Mouse (Mus musculus): ENCODE results near the gene Scfd2. TPM values are rescaled to one million over a fixed set of nuclear protein-coding genes. Genes with fewer than 3 reads are reported as not detected.

Gene Scfd2
- polyA plus RNA-seq, 1 experiment from 2014 or later: 7.3 TPM

- H3K4me1 ChIP-seq (ENCODE audit: insufficient read depth): no peaks in the 10 kb centered on the region
- H3K27ac ChIP-seq (ENCODE audit: low read depth): no peak overlapping the region
- no peak overlapping the region for H3K4me2 ChIP-seq (ENCODE audit: low read depth, low read length)
- no peak overlapping the region for H3K4me3 ChIP-seq (ENCODE audit: low read depth, low read length)
- H3K36me3 ChIP-seq (replicated peaks; ENCODE audit: insufficient read depth, low read length): no peaks in the 10 kb centered on the region
- no peaks in the 10 kb centered on the region for H3K9me3 ChIP-seq (ENCODE audit: low read length)
- no peaks in the 10 kb centered on the region for H3K27me3 ChIP-seq (ENCODE audit: insufficient read depth, low read length)
- no peak overlapping the region for H3K9ac ChIP-seq (replicated peaks)
- 66% methylated on average over 2 of the region's 2 CpGs for WGBS (ENCODE audit: insufficient replicate concordance)
- DNase-seq (no peak), ATAC-seq (no peak)
- TF ChIP-seq EP300 (IDR thresholded peaks at IDR 0.05; ENCODE audit: low read depth) (no peak), CTCF (IDR thresholded peaks at IDR 0.05; ENCODE audit: low read depth) (no peak)
Measured at GRCm38 (mm10) chr5:74388849-74389248, 142.7 kb downstream of the Scfd2 start.

DNA sequence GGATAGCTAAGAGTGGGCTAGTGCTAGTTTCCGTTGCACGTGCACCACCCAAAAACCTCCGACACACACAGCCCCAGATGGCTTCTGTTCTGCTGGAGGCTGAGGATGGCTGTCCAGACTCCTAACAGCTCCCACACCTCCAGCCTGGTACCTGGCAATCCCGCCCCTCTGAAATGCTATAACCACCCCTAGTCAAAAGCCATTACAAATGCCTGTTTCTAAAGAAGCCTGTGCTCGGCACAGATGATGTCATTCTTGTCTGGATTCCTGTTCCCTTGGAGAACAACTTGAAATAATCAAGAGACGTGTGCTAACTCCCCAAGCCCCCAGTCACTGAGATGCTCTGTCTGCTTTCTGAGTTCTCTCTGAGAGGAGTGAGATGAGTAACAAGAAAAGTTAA is 143.5 kb downstream of the Scfd2 start:
- DNase-seq (no peak), ATAC-seq (no peak)
- Histone ChIP-seq H3K27me3 (ENCODE audit: insufficient read depth, low read length) (no peaks in the 10 kb centered on the region), H3K27ac (ENCODE audit: low read depth) (no peak overlapping the region), H3K9me3 (ENCODE audit: low read length) (no peaks in the 10 kb centered on the region), H3K4me2 (ENCODE audit: low read depth, low read length) (no peak overlapping the region), H3K4me1 (ENCODE audit: insufficient read depth) (no peaks in the 10 kb centered on the region), H3K36me3 (replicated peaks; ENCODE audit: insufficient read depth, low read length) (no peaks in the 10 kb centered on the region), H3K4me3 (ENCODE audit: low read depth, low read length) (no peak overlapping the region), H3K9ac (replicated peaks) (no peak overlapping the region)
- TF ChIP-seq CTCF (IDR thresholded peaks at IDR 0.05; ENCODE audit: low read depth) (no peak), EP300 (IDR thresholded peaks at IDR 0.05; ENCODE audit: low read depth) (no peak)
- 72% methylated on average over 6 of the region's 6 CpGs for WGBS (ENCODE audit: insufficient replicate concordance)

- Histone ChIP-seq H3K4me3 (ENCODE audit: low read depth, low read length) (no peak overlapping the region), H3K4me1 (ENCODE audit: insufficient read depth) (peaks cover 3% of the 10 kb centered on the region; the same call in 1 of the 2 replicates), H3K9me3 (ENCODE audit: low read length) (no peaks in the 10 kb centered on the region), H3K9ac (replicated peaks) (no peak overlapping the region), H3K4me2 (ENCODE audit: low read depth, low read length) (no peak overlapping the region), H3K36me3 (replicated peaks; ENCODE audit: insufficient read depth, low read length) (no peaks in the 10 kb centered on the region), H3K27me3 (ENCODE audit: insufficient read depth, low read length) (no peaks in the 10 kb centered on the region), H3K27ac (ENCODE audit: low read depth) (0 out of 2 replicates have a peak overlapping the region, but pooled peaks have one; percentile 4)
- no peak for TF ChIP-seq EP300 (IDR thresholded peaks at IDR 0.05; ENCODE audit: low read depth)
- TF ChIP-seq CTCF (IDR thresholded peaks at IDR 0.05; ENCODE audit: low read depth): no peak
- WGBS (ENCODE audit: insufficient replicate concordance): 54% methylated on average over 1 of the region's 1 CpGs
- DNase-seq (no peak), ATAC-seq (no peak)
Measured at GRCm38 (mm10) chr5:74387143-74387886, 144.2 kb downstream of the Scfd2 start.

- Histone ChIP-seq H3K9me3 (ENCODE audit: low read length) (no peaks in the 10 kb centered on the region), H3K27ac (ENCODE audit: low read depth) (no peak overlapping the region), H3K4me1 (ENCODE audit: insufficient read depth) (peaks cover 3% of the 10 kb centered on the region; the same call in 1 of the 2 replicates), H3K36me3 (replicated peaks; ENCODE audit: insufficient read depth, low read length) (no peaks in the 10 kb centered on the region), H3K4me3 (ENCODE audit: low read depth, low read length) (no peak overlapping the region), H3K4me2 (ENCODE audit: low read depth, low read length) (no peak overlapping the region), H3K27me3 (ENCODE audit: insufficient read depth, low read length) (no peaks in the 10 kb centered on the region), H3K9ac (replicated peaks) (no peak overlapping the region)
- TF ChIP-seq CTCF (IDR thresholded peaks at IDR 0.05; ENCODE audit: low read depth) (no peak), EP300 (IDR thresholded peaks at IDR 0.05; ENCODE audit: low read depth) (no peak)
- ATAC-seq: no peak
- WGBS (ENCODE audit: insufficient replicate concordance): 75% methylated on average over 5 of the region's 5 CpGs
- no peak for DNase-seq
Measured at GRCm38 (mm10) chr5:74380045-74380444, 151.5 kb downstream of the Scfd2 start.

DNA sequence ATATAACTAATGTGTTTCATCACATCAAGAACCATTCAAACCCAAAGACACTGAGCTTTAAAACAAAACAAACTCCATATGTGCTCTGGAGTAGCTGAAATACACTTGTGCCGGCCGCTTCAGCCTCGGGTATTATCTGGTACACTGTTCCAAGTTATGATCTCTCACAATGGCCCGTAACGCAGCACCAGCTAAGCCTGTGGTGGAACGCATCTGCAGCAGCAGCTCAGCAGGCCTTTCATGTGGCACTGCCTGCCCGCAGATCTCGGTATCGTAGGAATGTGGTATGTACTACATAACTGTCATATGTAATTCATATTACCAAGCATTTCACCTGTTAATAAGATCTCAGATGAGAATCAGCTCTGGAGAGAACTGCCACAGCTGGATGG is 164.9 kb downstream of the Scfd2 start:
- Histone ChIP-seq H3K9ac (replicated peaks) (no peak overlapping the region), H3K27ac (ENCODE audit: low read depth) (no peak overlapping the region), H3K36me3 (replicated peaks; ENCODE audit: insufficient read depth, low read length) (no peaks in the 10 kb centered on the region), H3K27me3 (ENCODE audit: insufficient read depth, low read length) (no peaks in the 10 kb centered on the region), H3K4me2 (ENCODE audit: low read depth, low read length) (no peak overlapping the region), H3K4me1 (ENCODE audit: insufficient read depth) (peaks cover 3% of the 10 kb centered on the region; the same call in 1 of the 2 replicates), H3K9me3 (ENCODE audit: low read length) (no peaks in the 10 kb centered on the region), H3K4me3 (ENCODE audit: low read depth, low read length) (no peak overlapping the region)
- 82% methylated on average over 9 of the region's 9 CpGs for WGBS (ENCODE audit: insufficient replicate concordance)
- no peak for ATAC-seq
- no peak for TF ChIP-seq CTCF (IDR thresholded peaks at IDR 0.05; ENCODE audit: low read depth)
- TF ChIP-seq EP300 (IDR thresholded peaks at IDR 0.05; ENCODE audit: low read depth): no peak
- no peak for DNase-seq

DNA sequence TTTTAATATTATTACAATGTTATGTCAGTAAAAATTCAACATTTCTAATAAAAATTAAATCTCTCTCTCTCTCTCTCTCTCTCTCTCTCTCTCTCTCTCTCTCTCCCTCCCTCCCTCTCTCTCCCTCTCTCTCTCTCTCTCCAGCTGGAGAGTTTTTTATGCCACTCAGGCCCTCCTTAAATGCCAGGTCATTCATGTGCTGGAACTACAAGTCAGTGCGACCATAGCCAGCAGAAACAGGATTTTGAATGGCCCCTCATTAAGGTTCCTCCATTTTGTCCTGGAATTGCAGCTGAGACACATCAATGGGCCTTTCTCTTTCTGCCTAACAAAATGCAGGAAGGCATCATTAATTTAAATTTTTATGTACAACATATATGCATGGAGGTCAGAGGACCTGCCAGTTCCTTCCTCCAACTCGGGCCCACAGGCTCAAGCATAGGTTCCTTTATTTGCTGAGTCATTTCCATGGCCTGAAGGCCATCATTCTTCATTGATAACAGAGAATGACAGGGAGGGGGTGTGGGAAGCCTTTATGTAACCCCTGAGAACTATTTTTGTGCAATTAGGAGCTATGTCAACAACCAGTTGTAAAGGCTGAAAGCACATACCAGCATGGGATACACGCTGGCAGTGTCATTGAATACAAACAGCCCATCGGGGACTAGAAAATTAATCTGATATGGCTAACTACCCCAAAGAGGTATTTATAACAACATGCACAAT is 165.4 kb downstream of the Scfd2 start:
- TF ChIP-seq EP300 (IDR thresholded peaks at IDR 0.05; ENCODE audit: low read depth): no peak
- no peak for TF ChIP-seq CTCF (IDR thresholded peaks at IDR 0.05; ENCODE audit: low read depth)
- ATAC-seq: no peak
- Histone ChIP-seq H3K4me1 (ENCODE audit: insufficient read depth) (peaks cover 3% of the 10 kb centered on the region; the same call in 1 of the 2 replicates), H3K9me3 (ENCODE audit: low read length) (no peaks in the 10 kb centered on the region), H3K4me2 (ENCODE audit: low read depth, low read length) (no peak overlapping the region), H3K27me3 (ENCODE audit: insufficient read depth, low read length) (no peaks in the 10 kb centered on the region), H3K4me3 (ENCODE audit: low read depth, low read length) (no peak overlapping the region), H3K27ac (ENCODE audit: low read depth) (no peak overlapping the region), H3K36me3 (replicated peaks; ENCODE audit: insufficient read depth, low read length) (no peaks in the 10 kb centered on the region), H3K9ac (replicated peaks) (no peak overlapping the region)
- WGBS (ENCODE audit: insufficient replicate concordance): 41% methylated on average over 4 of the region's 4 CpGs
- no peak for DNase-seq

Data from liver, postnatal 0 days (tissue).